Mouse (Mus musculus) G1E (cell line): ENCODE results near the gene Twnk.

Experiments
- CTCF ChIP-seq: IDR thresholded peaks from 2 replicates; pipeline ENCODE4 v1.5.1; 2012; ENCODE audit warnings: low read depth, low read length, inconsistent platforms, mixed read lengths
- GATA1 ChIP-seq: IDR thresholded peaks from 2 replicates; pipeline ENCODE4 v1.6.1; 2012; ENCODE audit warnings: borderline replicate concordance, low read length, inconsistent platforms, mixed read lengths
- POLR2AphosphoS5 ChIP-seq: IDR thresholded peaks from 2 replicates; pipeline ENCODE4 v1.6.1; 2012; ENCODE audit warnings: low read depth, low read length, inconsistent platforms; ENCODE audit not compliant: insufficient replicate concordance
- TAL1 ChIP-seq: conservative IDR thresholded peaks from 2 replicates; pipeline ENCODE4 v1.6.1; 2012; ENCODE audit warnings: low read depth, low read length, inconsistent platforms, mixed read lengths

DNA sequence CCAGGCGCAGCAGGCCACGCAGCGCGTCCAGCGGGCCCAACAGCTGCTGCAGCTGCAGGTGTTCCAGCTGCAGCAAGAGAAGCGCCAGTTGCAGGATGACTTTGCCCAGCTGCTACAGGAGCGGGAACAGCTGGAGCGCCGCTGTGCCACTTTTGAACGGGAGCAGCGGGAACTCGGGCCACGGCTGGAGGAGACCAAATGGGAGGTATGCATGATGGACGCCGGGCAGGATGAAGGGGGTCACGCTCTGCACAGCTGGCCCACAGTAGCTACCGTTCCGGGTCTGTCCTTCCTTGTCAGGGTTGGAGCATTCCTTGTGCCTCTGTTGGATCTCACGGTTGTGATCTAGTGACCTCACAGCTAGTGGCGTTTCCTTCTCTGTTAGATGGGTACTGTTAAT is 19.3 kb downstream of the Twnk start:
- TF ChIP-seq CTCF = no peak
- TF ChIP-seq TAL1 = no peak
- TF ChIP-seq GATA1 = no peak
- TF ChIP-seq POLR2AphosphoS5 = no peak
